ENCODE assay signal across 8 mouse cellular contexts in genomic region chr1:131329093-131329492, GRCm38 (mm10). TPM values are rescaled to one million over a fixed set of nuclear protein-coding genes. Genes with fewer than 3 reads are reported as not detected.
A peak's percentile ranks its signal among the peaks of the same experiment; 100 is the strongest.
DNase-seq lines count a peak whose midpoint lies in the region; ATAC-seq and TF ChIP-seq lines count a peak whose summit lies in the region.
"Not testable (repeated sequence)": the region's sequence is repeated elsewhere in the genome, so short reads cannot be mapped to it uniquely, and the experiment has no call there.

No protein-coding gene starts in this region.

- DNase-seq in 416B (ENCODE audit: low read depth) = peak; percentile 46
- peak; percentile 35 for DNase-seq in ES-E14 (ENCODE audit: low read depth, low spot score)
- DNase-seq in ZHBTc4 (ENCODE audit: low read depth, low spot score) = peak; percentile 62
- DNase-seq in liver, embryonic 14.5 days (ENCODE audit: low read depth in 3 of 3, low spot score in 3 of 3) = peak in 1 of 3 experiments; percentile 4
- peak; percentile 9 to 22 for DNase-seq in natural killer cell, adult 2 months (ENCODE audit: low spot score in 2 of 2)
- DNase-seq in thymus, postnatal 14 days = peak; percentile 67

- TF ChIP-seq EP300 in liver, embryonic 14.5 days (IDR thresholded peaks at IDR 0.05; ENCODE audit: low read depth) = not testable (repeated sequence)

- not testable (repeated sequence) for H3K4me1 ChIP-seq in ES-E14 (ENCODE audit: control insufficient read depth in 2 of 2, insufficient read depth in 2 of 2, low read length in 2 of 2, poor library complexity in 1 of 2); intestine, postnatal 0 days (replicated peaks; ENCODE audit: control insufficient read depth, insufficient read depth, low read length); liver, embryonic 14.5 days (replicated peaks; ENCODE audit: control insufficient read depth in 2 of 2, insufficient read depth in 2 of 2, low read length in 1 of 2)

- H3K4me2 ChIP-seq in intestine, postnatal 0 days (replicated peaks; ENCODE audit: low read depth); liver, embryonic 14.5 days (ENCODE audit: low read depth): not testable (repeated sequence)

- ATAC-seq in erythroblast, adult 5-6 weeks (replicated peaks; ENCODE audit: low FRiP score, poor library complexity, severe bottlenecking) = peak; percentile 55; the same call in 1 of the 2 replicates
- not testable (repeated sequence) for ATAC-seq in intestine, postnatal 0 days; liver, embryonic 14.5 days (ENCODE audit: insufficient read depth)

- 88% methylated on average over 1 of the region's 1 CpGs for WGBS in intestine, postnatal 0 days
- WGBS in liver, embryonic 14.5 days (ENCODE audit: insufficient replicate concordance) = 73% methylated on average over 1 of the region's 1 CpGs

- not testable (repeated sequence) for H3K27me3 ChIP-seq in intestine, postnatal 0 days (replicated peaks; ENCODE audit: control insufficient read depth, insufficient read depth, low read length); liver, embryonic 14.5 days (ENCODE audit: control insufficient read depth, insufficient read depth, low read length)

- not testable (repeated sequence) for H3K27ac ChIP-seq in ES-E14 (ENCODE audit: insufficient read depth, low read depth, low read length, poor library complexity, severe bottlenecking); intestine, postnatal 0 days (ENCODE audit: low read depth, low read length); liver, embryonic 14.5 days

- not testable (repeated sequence) for H3K9ac ChIP-seq in ES-E14 (ENCODE audit: insufficient read depth, low read depth, low read length, poor library complexity, severe bottlenecking); intestine, postnatal 0 days (ENCODE audit: low read depth, low read length); liver, embryonic 14.5 days (replicated peaks)

- in situ Hi-C loops in ES-E14 (cut with MboI; ENCODE audit: low sequenced_read_pairs in 2 of 2, unreplicated experiment in 2 of 2) = not testable (repeated sequence)

- peak; percentile 53 for TF ChIP-seq CTCF in intestine, postnatal 0 days (IDR thresholded peaks at IDR 0.05; ENCODE audit: low read depth)
- TF ChIP-seq CTCF in liver, embryonic 14.5 days (IDR thresholded peaks at IDR 0.05; ENCODE audit: low read depth) = peak; percentile 65

- not testable (repeated sequence) for H3K36me3 ChIP-seq in ES-E14 (ENCODE audit: control insufficient read depth, insufficient read depth, low read length, poor library complexity, severe bottlenecking); liver, embryonic 14.5 days (replicated peaks; ENCODE audit: control insufficient read depth, insufficient read depth, low read depth)
- H3K36me3 ChIP-seq in intestine, postnatal 0 days (ENCODE audit: control insufficient read depth, insufficient read depth) = peaks cover 17% of the 10 kb centered on the region

- not testable (repeated sequence) for H3K9me3 ChIP-seq in ES-E14 (ENCODE audit: control insufficient read depth, insufficient read depth, low read depth, low read length); intestine, postnatal 0 days (ENCODE audit: control insufficient read depth); liver, embryonic 14.5 days (ENCODE audit: control insufficient read depth, low read length)

- H3K4me3 ChIP-seq in ES-E14 (ENCODE audit: insufficient read depth in 1 of 2, low read depth in 1 of 2, low read length in 2 of 2, poor library complexity in 1 of 2, severe bottlenecking in 1 of 2); intestine, postnatal 0 days (ENCODE audit: low read depth, low read length); liver, embryonic 14.5 days (ENCODE audit: insufficient read depth in 1 of 2, low read depth in 2 of 2, low read length in 2 of 2): not testable (repeated sequence)

RNA-seq across cellular contexts. Expression of gene Ikbke, which starts 49.7 kb away (rescaled TPM):
- total RNA-seq in ES-E14 (2012; rRNA removed) = 4.2 and 4.5 TPM in 2 replicates
- 6.3 and 6.5 TPM in 2 replicates for total RNA-seq in erythroblast, adult 5-6 weeks (2015; ENCODE audit: low replicate concordance)
- 5.2 and 7.0 TPM in 2 replicates for total RNA-seq in erythroblast, adult 5-6 weeks (2017; ENCODE audit: low replicate concordance)
- 8.3 and 10.3 TPM in 2 replicates for polyA plus RNA-seq in intestine, postnatal 0 days (2015; fragmentation: Nextera tagmentation; extraction: Ambion mirVana)
- 6.1 and 6.4 TPM in 2 replicates for polyA plus RNA-seq in liver, embryonic 14.5 days (2012; rRNA removed)
- polyA plus RNA-seq in liver, embryonic 14.5 days (2014; fragmentation: Nextera tagmentation; extraction: Ambion mirVana) = 4.9 and 5.7 TPM in 2 replicates
